Mouse (Mus musculus): ENCODE data around the gene Trp53i13.

The Trp53i13 gene

DNA sequence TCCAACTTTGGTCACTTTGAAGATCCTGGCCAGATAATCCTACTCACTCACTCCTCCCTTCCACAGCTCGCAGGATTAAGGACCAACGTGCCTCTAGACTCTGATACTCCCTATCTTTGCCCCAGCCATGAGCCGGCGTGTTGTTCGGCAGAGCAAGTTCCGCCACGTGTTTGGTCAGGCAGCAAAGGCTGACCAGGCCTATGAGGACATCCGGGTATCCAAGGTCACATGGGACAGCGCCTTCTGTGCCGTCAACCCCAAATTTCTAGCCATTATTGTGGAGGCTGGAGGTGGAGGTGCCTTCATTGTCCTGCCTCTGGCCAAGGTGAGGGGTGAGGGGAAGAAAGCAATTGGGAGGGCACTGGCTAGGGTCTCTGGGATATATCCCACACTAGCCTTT is 52.0 kb downstream of the Trp53i13 start:
- DNase-seq (ENCODE audit: extremely low spot score, low spot score) = no peak

- DNase-seq (ENCODE audit: extremely low spot score, low spot score) = no peak
These were observed 52.7 kb downstream of the Trp53i13 start for GRCm38 (mm10) chr11:77463101-77463445.

GRCm38 (mm10) chr11:77462283-77463100 is 53.3 kb downstream of the Trp53i13 start, which contains the start of gene Coro6:
Gene Coro6 (plus strand): TSS chr11:77462411.
- DNase-seq (ENCODE audit: extremely low spot score, low spot score) = peak; percentile 79

DNA sequence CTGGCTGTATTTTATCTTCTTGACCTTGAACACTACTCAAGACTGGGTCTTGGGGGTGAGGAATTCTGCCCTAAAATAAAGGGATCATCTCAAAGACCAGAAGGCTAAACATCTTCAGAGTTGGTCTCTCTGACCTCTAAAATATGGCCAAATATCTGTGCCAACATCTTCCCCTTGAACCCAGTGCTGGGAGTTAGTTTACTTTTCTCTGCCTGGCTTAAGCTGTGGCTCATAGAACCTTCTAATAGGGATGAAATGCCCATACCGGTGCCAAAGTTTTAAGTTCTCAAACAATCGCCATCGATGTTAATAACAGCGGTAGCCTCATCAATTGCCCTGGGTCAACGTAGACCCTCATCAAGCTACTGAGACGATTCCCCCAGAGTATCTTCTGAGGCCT is 53.9 kb downstream of the Trp53i13 start:
- no peak for DNase-seq (ENCODE audit: extremely low spot score, low spot score)
